Mouse (Mus musculus) brain, embryonic 14.5 days (tissue): Measurements from ENCODE around the gene Dazap1.

Experiments used
- CTCF ChIP-seq: fragments of 200-500 bp; IDR thresholded peaks from 2 replicates; pipeline ENCODE4 v1.5.1; 2012; ENCODE audit warnings: inconsistent platforms, mild to moderate bottlenecking, moderate library complexity, borderline replicate concordance; ENCODE audit not compliant: insufficient read depth, insufficient read length; ENCODE audit errors: extremely low read depth
- POLR2A ChIP-seq: fragments of 200-500 bp; IDR thresholded peaks from 2 replicates; pipeline ENCODE4 v1.6.1; 2012; ENCODE audit warnings: mild to moderate bottlenecking, inconsistent platforms, borderline replicate concordance; ENCODE audit not compliant: poor library complexity, insufficient read depth, insufficient read length, severe bottlenecking; ENCODE audit errors: extremely low read depth

GRCm38 (mm10) chr10:80295618-80296425, 34.5 kb downstream of the Dazap1 start, which contains the start of gene Apc2:
- TF ChIP-seq POLR2A (no peak), CTCF (peak; percentile 60)
